Mouse (Mus musculus) spleen, adult 2 months (tissue): ENCODE measurements around the gene Zfp423.

Source experiments
- CTCF ChIP-seq: fragments of 200-500 bp; IDR thresholded peaks from 2 replicates; pipeline ENCODE4 v1.5.1; 2011; ENCODE audit warnings: mild to moderate bottlenecking, inconsistent platforms; ENCODE audit not compliant: insufficient read depth, insufficient read length, insufficient replicate concordance; ENCODE audit errors: extremely low read depth
- POLR2A ChIP-seq: fragments of 200-500 bp; IDR thresholded peaks from 2 replicates; pipeline ENCODE4 v1.6.1; 2011; ENCODE audit warnings: low read depth, low read length, inconsistent platforms

DNA sequence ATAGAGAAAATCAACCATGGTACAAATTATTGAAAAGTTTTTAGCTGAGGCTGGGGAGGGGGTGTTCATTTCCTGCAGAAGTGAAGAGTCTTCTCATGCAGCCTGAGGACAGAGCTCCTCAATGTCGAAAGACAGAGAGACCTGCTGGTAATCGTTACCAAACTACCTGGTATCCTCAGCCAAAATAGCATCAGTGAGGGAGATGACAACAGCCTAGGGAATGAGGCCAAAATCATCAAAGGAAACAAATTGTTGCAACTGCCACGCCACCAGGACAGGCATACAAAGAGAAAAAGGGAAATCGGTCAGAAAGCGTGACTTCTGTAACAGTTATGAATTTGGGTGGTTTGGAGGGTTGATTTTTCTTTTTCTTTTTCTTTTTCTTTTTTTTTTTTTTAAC, 3.4 kb downstream of the Zfp423 start:
- TF ChIP-seq POLR2A = no peak
- TF ChIP-seq CTCF = no peak
